Mouse (Mus musculus) mammary gland, adult 2 months (tissue): Measurements from ENCODE around the gene Akr1c14. TPM values are rescaled to one million over a fixed set of nuclear protein-coding genes. Genes with fewer than 3 reads are reported as not detected.

ENCODE experiments used
- polyA plus RNA-seq: library from polyadenylated mRNA; depleted of rRNA; stranded (reverse); fragments of >200 nt; gene quantifications from 2 replicates; pipeline ENCODE4 v1.2.3, GENCODE M21; 2012; ENCODE audit warnings: low replicate concordance; rRNA removed

Akr1c14 gene
- 1.9 and 5.8 TPM in 2 replicates for polyA plus RNA-seq

GRCm38 (mm10) chr13:4048719-4049118 lies at the start of gene Akr1c14:
Gene Akr1c14 (plus strand): TSS chr13:4049011.

Other genes starting within 250 kb of the Akr1c14 start
- gene Calml3, start 244.7 kb upstream of the Akr1c14 start, polyA plus RNA-seq, result 0.41 and 5.0 TPM in 2 replicates
- gene Calm4, start 211.3 kb upstream of the Akr1c14 start, polyA plus RNA-seq, result 4.7 TPM in 1 of 2 replicates, not detected in the other
- 0.42 TPM in 1 of 2 replicates, not detected in the other for gene Calm5, start 194.8 kb upstream of the Akr1c14 start, polyA plus RNA-seq
- gene Net1, start 130.8 kb upstream of the Akr1c14 start, polyA plus RNA-seq, result 35.4 and 40.8 TPM in 2 replicates
- not detected in 2 replicates for gene Tubal3, start 130.7 kb upstream of the Akr1c14 start, polyA plus RNA-seq
- not detected in 2 replicates for gene Ucn3, start 103.7 kb upstream of the Akr1c14 start, polyA plus RNA-seq
- 3.7 and 10.8 TPM in 2 replicates for gene Akr1c18, start 101.6 kb downstream of the Akr1c14 start, polyA plus RNA-seq
- 1.7 and 4.4 TPM in 2 replicates for gene Akr1c13, start 142.1 kb downstream of the Akr1c14 start, polyA plus RNA-seq
- gene Akr1c19, start 179.7 kb downstream of the Akr1c14 start, polyA plus RNA-seq, result 0.16 and 0.42 TPM in 2 replicates
- 0.27 and 0.60 TPM in 2 replicates for gene Akr1c12, start 230.4 kb downstream of the Akr1c14 start, polyA plus RNA-seq